Mouse (Mus musculus): ENCODE data around the gene Olfr312. TPM values are rescaled to one million over a fixed set of nuclear protein-coding genes. Genes with fewer than 3 reads are reported as not detected.
"Not testable (repeated sequence)": the region's sequence is repeated elsewhere in the genome, so short reads cannot be mapped to it uniquely, and the experiment has no call there.

Gene Olfr312
- not detected for total RNA-seq (2021)

DNA sequence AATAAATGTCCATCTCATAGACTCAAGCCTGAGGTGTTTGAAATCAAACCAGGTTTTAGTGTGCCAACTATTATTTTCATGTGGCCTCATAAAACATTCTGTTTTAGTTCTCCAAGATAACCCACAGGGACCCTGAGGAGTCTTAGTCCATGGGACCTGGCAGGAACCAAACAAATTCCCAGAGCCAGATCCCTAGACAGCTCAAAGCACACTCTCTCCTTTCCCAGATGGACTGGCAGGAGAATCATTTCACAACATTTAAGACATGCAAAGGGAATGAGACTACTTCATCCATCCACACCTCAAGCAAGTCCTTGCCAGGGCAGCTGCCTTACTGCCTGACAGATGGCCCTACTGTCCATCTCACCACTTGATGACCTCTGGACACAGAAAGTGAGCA is at the start of gene Olfr312:
Gene Olfr312 (plus strand): TSS at position 301 of the 400 bp plus-strand sequence.
- intact Hi-C loops (cut with DNase I); DNase-seq (ENCODE audit: extremely low spot score in 1 of 2, low spot score in 2 of 2): not testable (repeated sequence)

DNA sequence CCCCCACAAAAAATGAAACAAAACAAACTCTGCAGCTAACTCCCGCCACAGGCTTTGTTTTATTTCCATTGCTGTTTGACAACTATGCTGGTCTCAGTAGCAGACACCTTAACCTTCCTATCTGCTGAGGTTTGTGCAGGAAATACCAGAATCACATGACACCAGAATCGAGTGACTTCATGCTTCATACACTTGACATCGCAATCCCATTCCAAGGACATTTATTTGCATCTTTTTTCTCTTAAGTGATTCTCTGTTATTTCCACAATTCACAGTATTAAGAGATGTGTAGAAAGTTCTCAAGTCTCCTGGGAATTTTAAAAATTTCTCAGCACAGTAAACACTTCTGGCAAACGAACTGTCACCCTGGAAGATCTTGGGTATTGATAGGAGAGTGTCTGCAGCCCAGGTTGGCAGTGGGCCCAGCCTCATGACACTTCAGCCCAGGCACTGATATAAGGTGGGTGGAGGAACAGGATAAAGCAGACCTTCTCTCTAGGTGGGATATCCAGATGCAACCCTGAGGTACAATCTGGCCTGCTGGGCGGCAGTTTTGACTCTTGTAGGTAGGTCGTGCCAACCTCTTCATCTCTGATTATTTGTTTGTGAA is 46.5 kb upstream of the Olfr312 start, which contains the start of gene Olfr314:
Gene Olfr314 (plus strand): TSS at position 473 of the 610 bp plus-strand sequence.
- intact Hi-C loops (cut with DNase I): no loop called here
- no peak for DNase-seq (ENCODE audit: extremely low spot score in 1 of 2, low spot score in 2 of 2)

DNA sequence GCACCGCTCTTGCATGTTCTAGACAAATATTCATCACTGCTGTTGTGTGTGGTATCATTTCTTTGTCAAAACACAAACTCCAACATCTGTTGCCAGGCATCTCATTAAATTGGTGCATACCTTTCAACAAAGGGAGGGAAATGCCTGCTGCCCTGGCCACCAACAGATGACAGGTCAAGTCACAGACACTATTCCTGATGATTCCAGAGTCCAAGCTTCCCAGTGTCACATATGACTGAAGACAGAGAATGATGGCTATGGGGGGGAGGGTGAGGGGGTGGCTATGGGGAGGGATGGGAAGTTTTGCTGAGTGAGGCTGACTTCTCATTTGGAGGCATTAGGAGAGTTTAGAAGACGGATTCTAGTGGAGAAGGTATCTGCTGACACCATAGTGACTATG is 44.9 kb upstream of the Olfr312 start:
- intact Hi-C loops (cut with DNase I): no loop called here
- DNase-seq (ENCODE audit: extremely low spot score in 1 of 2, low spot score in 2 of 2): no peak

DNA sequence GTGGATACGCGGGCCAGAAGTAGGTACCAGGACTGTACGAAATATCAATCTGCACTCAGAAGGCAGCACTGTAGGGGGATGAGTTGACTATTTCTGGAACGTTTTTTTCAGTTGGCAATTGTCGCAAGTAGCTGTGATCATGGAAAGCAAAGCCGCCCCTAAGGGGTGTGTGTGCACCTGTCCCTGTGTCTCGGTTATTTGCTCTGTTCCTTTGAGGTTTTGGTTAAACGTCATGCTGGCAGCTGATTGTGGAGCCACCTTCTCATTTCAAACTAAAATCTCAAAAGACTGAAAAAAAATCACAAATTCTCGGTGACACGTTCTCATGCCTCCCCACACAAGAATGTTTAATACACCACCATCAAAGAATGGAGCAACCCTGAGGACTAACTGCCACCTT is 41.4 kb upstream of the Olfr312 start:
- DNase-seq (ENCODE audit: extremely low spot score in 1 of 2, low spot score in 2 of 2): no peak
- intact Hi-C loops (cut with DNase I): no loop called here

DNA sequence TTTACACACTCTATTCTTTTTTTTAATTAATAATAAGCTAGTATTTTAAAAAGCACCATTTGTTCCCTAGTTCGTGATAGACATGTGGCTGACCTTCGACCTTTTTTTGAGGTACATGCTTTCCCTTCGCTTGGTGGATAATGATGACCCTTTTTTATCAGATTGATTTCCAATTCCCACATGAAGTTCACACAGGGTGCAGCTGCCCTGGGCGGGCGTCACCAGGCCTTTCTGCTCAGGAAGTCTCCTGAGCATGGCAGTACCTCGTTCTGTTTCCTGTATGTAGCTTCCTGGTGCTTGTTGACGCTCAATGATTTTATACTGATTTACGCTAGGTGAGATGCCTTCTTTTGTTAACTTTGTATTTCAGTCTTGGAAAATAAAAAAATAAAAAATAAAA is 40.7 kb upstream of the Olfr312 start:
- no peak for DNase-seq (ENCODE audit: extremely low spot score in 1 of 2, low spot score in 2 of 2)
- intact Hi-C loops (cut with DNase I): no loop called here

DNA sequence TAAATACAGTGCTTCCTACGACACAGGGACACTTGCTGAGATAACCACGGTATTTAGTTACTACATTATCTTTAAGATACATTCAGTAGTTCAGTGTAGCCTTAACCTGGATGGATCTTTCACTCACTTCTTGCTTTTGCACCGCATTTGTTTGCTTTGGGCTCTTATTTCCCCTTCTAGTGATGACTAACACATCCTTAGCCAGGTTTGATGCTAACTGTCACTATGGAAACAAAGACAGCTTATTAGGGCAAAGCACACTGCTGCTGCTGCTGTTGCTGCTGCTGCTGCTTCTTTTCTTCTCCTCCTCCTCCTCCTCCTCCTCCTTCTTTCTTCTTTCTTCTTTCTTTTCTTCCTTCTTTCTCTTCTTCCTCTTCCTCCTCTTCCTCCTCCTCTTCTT is 39.5 kb upstream of the Olfr312 start:
- DNase-seq (ENCODE audit: extremely low spot score in 1 of 2, low spot score in 2 of 2): no peak
- intact Hi-C loops (cut with DNase I): no loop called here

DNA sequence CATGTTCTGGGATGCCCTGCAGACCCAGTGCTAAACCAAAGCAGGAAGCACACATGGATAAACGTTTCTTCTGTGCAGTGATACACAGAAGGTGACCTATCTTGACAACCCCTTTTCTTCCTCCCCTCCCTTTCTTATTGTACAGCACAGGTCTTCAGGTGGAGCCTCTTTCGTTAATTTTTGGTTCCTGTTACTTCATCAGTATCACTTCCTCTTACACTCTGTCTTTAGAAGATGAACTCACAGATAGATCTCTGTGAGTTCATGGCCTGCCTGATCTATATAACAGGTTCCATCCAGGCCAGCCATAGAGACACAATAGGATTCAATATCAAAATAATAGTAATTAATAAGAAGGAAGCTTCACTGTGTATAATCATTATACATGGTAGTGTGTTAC is 39.0 kb upstream of the Olfr312 start:
- DNase-seq (ENCODE audit: extremely low spot score in 1 of 2, low spot score in 2 of 2): no peak
- intact Hi-C loops (cut with DNase I): no loop called here

DNA sequence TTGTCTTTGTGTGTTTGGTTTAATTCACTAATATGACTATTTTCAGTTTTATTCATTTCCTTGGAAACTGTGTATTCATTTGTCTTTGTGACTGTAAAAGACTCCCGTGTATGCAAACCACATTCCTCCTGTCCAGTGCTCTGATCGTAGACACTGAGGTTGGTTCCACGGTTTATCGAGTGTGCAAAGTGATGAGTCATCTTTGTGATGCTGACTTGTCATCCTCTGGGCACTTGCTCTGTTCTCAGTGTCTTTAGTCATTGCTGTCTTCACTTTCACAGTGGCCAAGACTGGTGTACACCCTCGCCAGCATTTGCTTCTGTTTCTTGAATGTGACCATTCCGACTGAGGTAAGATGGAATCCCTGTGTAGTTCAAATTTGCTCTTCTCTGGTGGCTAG is 38.4 kb upstream of the Olfr312 start:
- intact Hi-C loops (cut with DNase I): no loop called here
- DNase-seq (ENCODE audit: extremely low spot score in 1 of 2, low spot score in 2 of 2): no peak

DNA sequence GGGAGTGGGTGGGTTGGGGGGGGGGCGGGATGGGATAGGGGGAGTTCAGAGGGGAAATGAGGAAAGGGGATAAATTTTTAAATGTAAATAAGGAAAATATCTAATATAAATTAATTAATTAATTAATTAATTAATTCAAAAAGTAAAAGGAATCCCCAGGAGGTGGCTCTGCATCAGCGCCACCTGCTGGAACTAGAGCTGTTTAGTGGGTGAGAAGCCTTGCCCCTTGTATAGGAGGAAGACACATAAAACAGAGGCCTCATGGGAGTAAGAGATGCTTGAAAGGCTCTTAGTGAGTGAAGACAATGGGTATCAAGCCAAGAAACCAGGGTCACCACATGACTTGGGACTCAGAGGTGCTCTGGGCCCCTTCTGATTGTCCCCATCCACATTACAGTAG is 33.2 kb upstream of the Olfr312 start:
- no peak for DNase-seq (ENCODE audit: extremely low spot score in 1 of 2, low spot score in 2 of 2)
- intact Hi-C loops (cut with DNase I): no loop called here

DNA sequence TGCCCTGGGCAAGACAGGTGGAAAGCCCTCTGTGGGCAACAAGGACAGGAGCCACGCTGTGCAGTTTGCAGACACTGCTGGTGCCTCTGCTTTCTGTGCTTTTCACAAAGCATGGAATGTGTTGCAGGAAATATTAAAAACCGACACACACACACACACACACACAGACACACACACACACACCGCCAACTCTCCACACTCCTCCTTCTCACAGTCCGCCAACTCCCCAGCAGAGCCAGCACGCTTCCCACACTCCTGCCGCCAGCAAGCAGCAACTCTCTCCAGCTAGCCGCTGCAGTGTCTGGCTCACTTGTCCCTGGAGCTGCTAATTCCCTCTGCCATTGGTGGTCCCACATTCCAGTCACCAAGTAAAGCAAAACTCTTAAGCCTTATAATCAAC is 32.2 kb upstream of the Olfr312 start:
- peak; percentile 54 to 57 for DNase-seq (ENCODE audit: extremely low spot score in 1 of 2, low spot score in 2 of 2)
- intact Hi-C loops (cut with DNase I): no loop called here

DNA sequence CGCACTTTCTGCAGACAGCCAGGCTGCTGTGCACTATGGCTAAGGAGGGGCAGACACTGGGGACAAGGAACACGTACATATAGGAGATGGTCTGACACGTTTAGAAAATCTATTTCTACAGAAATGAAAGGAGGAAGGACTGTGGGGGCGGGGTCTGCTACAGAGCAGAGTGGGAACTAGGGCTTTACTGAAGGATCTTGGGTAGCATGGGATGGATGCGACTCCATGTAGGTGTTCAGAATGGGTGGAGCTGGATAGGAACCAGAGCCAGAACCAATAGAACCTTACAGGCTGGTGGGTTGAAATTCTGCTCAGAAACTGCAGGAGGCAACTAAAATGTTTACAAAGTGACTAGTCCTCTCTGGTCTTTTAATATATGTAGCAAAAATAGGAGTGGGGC is 29.3 kb upstream of the Olfr312 start:
- DNase-seq (ENCODE audit: extremely low spot score in 1 of 2, low spot score in 2 of 2): no peak
- intact Hi-C loops (cut with DNase I): no loop called here

DNA sequence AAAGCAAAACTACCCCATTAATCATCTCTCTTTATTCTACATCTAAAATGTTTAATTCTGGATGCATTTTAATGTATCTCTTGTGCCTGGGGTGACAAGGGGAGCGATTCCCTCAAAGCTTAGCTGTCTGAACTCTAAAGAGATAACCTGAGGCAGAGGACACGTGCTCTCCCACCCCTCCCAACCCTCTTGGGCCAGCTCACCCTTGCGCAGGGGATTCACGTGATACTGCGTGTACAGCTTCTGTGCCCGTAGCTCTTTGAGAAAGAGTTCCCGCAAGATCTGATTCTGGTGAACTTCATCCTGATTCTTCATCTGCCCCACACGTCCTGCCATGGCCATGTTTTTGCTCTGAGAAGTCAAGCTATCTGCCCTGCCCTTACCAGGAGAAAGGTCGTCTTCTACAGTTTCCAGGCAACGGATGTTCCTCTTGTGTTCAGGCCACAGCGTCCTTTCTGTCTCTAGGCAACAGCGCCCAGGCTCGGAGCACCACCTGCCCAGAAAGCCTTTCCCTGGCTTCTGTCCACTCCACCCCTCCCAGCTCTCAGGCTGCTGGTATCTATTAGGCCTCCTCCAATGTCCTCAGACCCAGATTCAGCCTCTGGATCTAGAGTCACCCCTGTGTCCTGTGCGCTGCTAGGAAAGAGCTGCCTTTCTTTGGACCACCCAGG is 27.3 kb upstream of the Olfr312 start, which contains the start of gene Fam183b:
Gene Fam183b (minus strand): TSS at position 403 of the 671 bp plus-strand sequence.
- peak; percentile 34 to 37 for DNase-seq (ENCODE audit: extremely low spot score in 1 of 2, low spot score in 2 of 2)
- intact Hi-C loops (cut with DNase I): no loop called here

DNA sequence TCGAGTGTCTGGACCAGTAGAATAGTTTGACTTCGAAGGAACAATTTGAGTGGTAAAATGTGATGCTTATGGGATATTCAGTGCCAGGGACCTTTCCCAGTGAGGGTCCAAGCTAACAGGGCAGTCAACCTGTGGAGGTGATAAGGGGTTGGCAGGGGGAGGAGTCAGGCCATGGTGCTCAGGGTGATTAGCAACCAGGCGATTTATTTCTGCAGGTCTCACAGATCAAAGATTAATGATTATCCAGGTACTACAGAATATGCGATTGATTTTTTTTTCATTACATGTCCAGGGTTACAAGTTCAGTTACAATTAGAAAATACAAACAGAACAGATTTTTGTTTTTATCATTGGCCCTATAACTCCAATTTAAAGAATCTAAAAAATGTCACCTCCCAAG is 25.2 kb upstream of the Olfr312 start:
- intact Hi-C loops (cut with DNase I): no loop called here
- DNase-seq (ENCODE audit: extremely low spot score in 1 of 2, low spot score in 2 of 2): no peak

DNA sequence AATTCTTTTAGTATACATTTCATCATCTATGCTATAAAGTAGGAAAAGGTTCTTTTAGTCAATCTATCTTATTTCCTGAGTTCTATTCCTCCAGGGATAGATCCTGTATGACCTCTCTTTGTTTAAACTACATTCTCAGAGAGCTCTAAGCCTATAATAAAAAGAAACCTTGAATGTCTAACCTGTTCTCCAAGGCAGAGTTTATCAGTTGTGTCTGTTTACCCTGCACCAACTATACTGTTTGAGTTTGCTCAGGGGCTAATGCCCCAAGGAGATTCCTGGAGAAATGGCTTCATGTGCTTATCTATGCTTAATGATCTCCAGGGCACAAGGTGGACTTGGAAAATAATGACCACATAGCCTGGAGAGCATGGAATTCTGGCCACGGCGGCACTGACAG is 24.6 kb upstream of the Olfr312 start:
- intact Hi-C loops (cut with DNase I): no loop called here

DNA sequence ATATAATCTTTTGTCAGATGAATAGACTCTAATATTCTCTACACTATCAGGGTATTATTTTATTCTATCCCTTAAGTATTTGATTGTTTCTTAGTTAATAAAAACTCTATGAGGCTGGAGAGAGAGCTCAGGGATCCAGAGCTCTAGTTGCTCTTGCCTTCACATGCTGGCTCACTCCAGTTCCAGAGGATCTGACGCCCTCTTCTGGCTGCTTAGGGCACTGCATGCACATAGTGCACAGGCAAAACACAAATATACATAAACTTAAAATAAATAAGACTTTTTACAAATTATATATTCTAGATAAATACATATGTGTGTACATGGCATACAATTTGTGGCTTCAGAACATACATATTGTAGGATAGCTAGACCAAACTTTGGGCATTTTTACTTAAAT is 17.0 kb upstream of the Olfr312 start:
- no peak for DNase-seq (ENCODE audit: extremely low spot score in 1 of 2, low spot score in 2 of 2)
- intact Hi-C loops (cut with DNase I): no loop called here

More for the DNA sequence above, 24.6 kb upstream of the Olfr312 start:
- no peak for DNase-seq (ENCODE audit: extremely low spot score in 1 of 2, low spot score in 2 of 2)

DNA sequence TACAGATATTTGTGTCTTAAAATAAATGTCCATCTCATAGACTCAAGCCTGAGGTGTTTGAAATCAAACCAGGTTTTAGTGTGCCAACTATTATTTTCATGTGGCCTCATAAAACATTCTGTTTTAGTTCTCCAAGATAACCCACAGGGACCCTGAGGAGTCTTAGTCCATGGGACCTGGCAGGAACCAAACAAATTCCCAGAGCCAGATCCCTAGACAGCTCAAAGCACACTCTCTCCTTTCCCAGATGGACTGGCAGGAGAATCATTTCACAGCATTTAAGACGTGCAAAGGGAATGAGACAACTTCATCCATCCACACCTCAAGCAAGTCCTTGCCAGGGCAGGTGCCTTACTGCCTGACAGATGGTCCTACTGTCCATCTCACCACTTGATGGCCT is 14.3 kb upstream of the Olfr312 start, which contains the start of gene Olfr313:
Gene Olfr313 (plus strand): TSS at position 301 of the 400 bp plus-strand sequence.
- DNase-seq (ENCODE audit: extremely low spot score in 1 of 2, low spot score in 2 of 2); intact Hi-C loops (cut with DNase I): not testable (repeated sequence)

DNA sequence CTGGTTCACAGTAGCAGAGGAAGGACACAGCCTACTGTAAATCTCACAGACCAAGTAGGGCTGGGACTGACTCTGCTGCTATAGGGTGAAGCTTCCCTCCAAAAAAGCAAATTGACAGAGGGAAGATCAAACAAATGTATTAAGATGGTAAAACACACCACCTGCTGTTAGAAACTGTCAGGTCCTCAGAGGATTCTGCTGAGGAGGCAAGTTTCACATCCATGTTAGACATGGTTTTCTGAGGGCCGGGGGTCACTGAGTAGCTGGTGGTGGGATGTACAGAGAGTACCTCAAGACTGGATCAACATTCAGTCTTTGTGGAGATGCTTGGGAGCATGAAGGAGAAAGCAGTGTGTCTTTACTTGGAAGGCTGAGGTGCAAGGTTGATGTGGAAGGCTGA is 13.4 kb upstream of the Olfr312 start:
- intact Hi-C loops (cut with DNase I): no loop called here
- no peak for DNase-seq (ENCODE audit: extremely low spot score in 1 of 2, low spot score in 2 of 2)

DNA sequence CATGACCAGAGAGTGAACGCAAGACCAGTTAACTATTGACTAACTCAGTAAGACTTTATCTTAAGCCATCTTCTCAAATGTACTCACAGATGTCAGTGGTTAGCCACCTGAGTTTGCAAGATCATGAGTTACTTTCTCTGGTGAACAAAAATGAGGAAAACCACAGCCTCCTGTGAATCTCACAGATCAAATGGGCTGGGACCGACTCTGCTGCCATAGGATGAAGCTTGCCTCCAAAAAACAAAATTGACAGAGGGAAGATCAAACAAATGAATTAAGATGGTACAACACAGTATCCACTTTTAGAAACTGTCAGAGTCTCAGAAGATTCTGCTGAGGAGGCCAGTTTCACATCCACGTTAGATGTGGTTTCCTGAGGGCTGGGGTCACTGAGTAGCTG is 727 bp downstream of the Olfr312 start:
- DNase-seq (ENCODE audit: extremely low spot score in 1 of 2, low spot score in 2 of 2): no peak
- intact Hi-C loops (cut with DNase I): no loop called here

DNA sequence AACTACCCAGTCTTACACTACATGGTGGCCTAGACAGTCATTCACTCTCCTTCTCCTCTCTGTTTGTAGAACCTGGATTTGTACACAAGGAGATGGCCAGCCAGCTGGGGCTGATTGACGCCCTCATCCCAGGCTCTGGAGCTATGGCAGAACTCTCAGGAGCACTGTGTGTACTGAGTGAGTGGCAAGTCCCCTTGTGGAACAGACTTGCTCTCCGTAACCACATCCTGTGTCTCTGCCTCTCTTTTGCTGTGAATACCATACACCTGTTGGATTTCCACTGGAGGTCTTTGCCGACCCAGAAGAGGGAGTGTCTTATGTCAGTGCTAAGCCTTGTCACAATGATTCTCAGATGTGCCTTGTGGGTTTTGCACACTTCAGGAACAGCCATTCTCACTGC is 3.5 kb downstream of the Olfr312 start:
- DNase-seq (ENCODE audit: extremely low spot score in 1 of 2, low spot score in 2 of 2); intact Hi-C loops (cut with DNase I): not testable (repeated sequence)

DNA sequence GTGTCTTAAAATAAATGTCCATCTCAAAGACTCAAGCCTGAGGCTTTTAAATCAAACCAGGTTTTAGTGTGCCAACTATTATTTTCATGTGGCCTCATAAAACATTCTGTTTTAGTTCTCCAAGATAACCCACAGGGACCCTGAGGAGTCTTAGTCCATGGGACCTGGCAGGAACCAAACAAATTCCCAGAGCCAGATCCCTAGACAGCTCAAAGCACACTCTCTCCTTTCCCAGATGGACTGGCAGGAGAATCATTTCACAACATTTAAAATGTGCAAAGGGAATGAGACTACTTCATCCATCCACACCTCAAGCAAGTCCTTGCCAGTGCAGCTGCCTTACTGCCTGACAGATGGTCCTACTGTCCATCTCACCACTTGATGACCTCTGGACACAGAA is 9.9 kb downstream of the Olfr312 start, which contains the start of gene Olfr311:
Gene Olfr311 (plus strand): TSS at position 301 of the 400 bp plus-strand sequence.
- DNase-seq (ENCODE audit: extremely low spot score in 1 of 2, low spot score in 2 of 2); intact Hi-C loops (cut with DNase I): not testable (repeated sequence)
